Mouse (Mus musculus): ENCODE results near the gene Nrn1. TPM values are rescaled to one million over a fixed set of nuclear protein-coding genes. Genes with fewer than 3 reads are reported as not detected.

Gene Nrn1
- total RNA-seq, 2 experiments from 2014 or later: 2.9 to 3.4 TPM

GRCm38 (mm10) chr13:36726551-36726950 is 8.4 kb downstream of the Nrn1 start:
- no peak for DNase-seq (ENCODE audit: low spot score)
- intact Hi-C loops (cut with DNase I): loop anchor here (10.0 kb wide), 1 partner anchor 442 kb away; no protein-coding TSS in a partner anchor

GRCm38 (mm10) chr13:36725881-36726280 is 9.1 kb downstream of the Nrn1 start:
- no peak for DNase-seq (ENCODE audit: low spot score)
- intact Hi-C loops (cut with DNase I): loop anchor here (10.0 kb wide), 1 partner anchor 441 kb away; no protein-coding TSS in a partner anchor

DNA sequence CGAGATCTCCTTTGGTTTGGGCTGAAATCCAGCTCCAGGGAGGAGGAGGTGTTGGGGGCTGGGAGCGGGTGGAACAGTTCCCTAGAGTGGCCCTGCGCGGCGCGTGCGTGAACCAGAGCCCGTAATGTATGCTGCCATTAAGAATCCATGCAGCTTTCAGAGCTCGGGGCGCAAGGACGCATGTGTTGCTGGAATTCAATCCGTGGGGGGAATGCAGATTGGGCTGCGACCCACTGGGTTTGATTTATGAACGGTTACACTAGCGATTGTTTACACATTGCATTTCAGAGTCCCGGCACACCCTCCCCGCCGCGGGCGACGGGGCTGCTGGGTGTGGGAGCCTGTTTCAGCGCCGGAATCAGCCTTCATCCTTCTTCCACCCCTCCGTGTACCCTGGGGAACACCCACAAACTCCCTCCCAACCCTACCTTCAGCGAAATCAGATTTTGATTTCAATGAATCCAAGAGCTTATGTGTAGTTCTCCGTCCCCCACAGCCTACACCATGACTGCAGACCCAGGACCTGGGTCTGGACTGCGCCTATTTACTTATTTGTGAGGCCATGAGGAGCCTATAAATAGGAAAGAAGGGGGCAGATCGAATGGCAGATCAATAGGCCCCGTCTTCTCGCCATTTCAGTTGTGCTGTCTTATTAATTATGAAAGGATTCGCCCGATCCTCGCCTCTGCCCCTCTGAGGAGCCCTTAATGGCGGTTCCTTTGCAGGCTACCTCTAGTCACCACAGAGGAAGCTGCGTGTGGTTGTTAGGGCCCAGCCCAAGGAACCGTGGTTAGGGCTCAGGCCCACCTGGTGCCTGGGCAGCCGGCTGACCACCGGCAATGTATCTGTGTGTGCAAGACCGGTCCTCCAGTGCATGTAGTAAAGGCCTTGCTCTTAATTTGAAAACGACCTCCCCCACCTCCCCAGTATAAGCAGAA is 10.1 kb downstream of the Nrn1 start:
- no peak for DNase-seq (ENCODE audit: low spot score)
- intact Hi-C loops (cut with DNase I): loop anchor here (10.0 kb wide), 1 partner anchor 440 kb away; no protein-coding TSS in a partner anchor

DNA sequence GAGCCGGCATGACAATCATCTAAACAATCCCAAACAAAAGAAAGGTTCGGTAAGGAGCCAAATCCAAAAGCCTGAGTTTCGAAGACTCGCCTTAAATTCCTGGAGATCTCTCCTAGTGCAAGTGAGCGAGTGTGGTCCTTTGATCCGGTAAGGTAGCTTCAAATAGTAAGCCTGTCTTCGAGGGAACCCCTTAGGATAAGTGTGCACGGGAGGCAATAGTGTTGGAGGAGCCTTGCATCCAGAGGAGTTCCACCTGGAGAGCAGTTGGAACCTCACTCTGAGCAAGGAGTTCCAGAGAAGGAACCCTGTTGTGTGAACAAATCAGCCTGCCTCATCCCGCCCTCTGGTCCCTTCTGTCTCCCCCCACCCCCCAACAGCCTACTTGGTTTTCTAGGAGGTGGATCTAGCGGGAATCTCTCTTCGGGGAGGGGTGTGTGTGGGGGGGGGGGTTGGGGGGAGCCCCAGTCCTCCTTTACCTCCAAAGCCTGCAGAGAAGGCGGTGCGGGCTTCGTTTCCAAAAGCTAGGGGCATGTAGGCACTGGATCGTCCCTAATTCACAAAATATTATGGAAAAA is 11.1 kb downstream of the Nrn1 start:
- no peak for DNase-seq (ENCODE audit: low spot score)
- intact Hi-C loops (cut with DNase I): loop anchor here (10.0 kb wide), 1 partner anchor 439 kb away; no protein-coding TSS in a partner anchor

GRCm38 (mm10) chr13:36722309-36722708 is 12.6 kb downstream of the Nrn1 start:
- no peak for DNase-seq (ENCODE audit: low spot score)
- intact Hi-C loops (cut with DNase I): loop anchor here (10.0 kb wide), 1 partner anchor 438 kb away; no protein-coding TSS in a partner anchor

- intact Hi-C loops (cut with DNase I): loop anchor here (10.0 kb wide), 1 partner anchor 436 kb away; no protein-coding TSS in a partner anchor
- DNase-seq (ENCODE audit: low spot score): no peak
These were observed 14.5 kb downstream of the Nrn1 start for GRCm38 (mm10) chr13:36720297-36721017.

- DNase-seq (ENCODE audit: low spot score): no peak
These were observed 17.6 kb downstream of the Nrn1 start for GRCm38 (mm10) chr13:36717376-36717775.

DNA sequence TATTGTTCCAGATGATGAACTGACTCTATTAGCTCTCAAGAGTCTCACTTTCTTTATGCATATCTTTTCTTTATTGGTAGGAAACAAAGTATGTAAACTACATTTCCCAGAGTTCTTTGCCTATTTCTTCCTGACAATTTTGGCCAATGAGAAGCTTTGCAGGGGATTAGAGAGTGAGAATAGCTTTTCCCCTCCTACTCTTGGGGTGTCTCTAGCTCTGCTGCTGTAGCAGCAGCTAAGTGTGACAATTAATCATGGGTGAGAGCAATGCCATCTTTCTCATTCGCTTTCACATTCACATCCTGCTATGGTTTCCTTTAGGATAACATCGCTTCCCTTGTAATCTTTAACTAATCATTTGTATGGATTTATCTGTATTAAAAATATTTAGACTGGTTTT is 18.2 kb downstream of the Nrn1 start:
- intact Hi-C loops (cut with DNase I): no loop called here
- DNase-seq (ENCODE audit: low spot score): no peak

More at GRCm38 (mm10) chr13:36717376-36717775, 17.6 kb downstream of the Nrn1 start:
- intact Hi-C loops (cut with DNase I): no loop called here

DNA sequence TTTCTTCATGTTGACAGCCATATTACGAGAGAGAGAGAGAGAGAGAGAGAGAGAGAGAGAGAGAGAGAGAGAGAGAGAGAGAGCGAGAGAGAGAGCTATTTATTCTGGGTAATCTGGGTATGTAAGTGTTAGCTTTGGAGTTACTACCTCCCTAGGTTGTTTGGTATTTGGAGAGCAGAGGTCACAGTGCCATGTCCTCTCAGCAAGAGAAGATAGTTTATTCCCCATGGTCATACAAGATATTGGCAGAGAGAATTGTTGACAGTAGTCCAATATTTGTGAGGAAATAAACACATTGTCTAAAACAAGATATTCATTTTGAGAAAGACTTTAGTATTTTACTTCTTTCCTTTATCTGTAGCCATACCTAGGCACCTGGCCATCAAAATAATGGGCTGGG is 20.8 kb downstream of the Nrn1 start:
- intact Hi-C loops (cut with DNase I): no loop called here
- no peak for DNase-seq (ENCODE audit: low spot score)

- intact Hi-C loops (cut with DNase I): no loop called here
- DNase-seq (ENCODE audit: low spot score): no peak
These were observed 27.7 kb downstream of the Nrn1 start for GRCm38 (mm10) chr13:36707088-36707690.

DNA sequence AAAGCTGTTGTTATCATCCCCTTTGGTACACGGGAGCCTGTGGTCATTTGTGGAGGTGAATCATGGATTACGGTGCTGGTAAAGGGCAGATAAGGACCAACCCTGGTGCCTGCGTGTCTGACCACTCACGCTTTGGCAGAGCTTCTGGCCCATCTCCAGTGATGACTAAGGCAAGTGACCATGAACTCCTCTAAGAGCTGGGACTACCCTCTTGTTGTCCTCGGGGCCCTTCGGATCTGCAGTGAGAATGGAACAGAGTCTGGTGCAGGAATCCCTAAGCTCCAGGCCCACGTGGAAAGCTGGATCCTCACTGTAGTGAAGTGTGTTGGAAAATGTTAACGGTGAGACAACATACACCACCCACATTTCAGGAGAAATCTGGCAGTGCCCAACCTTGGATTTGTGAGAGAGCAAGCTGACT is 38.6 kb downstream of the Nrn1 start:
- DNase-seq (ENCODE audit: low spot score): peak; percentile 18
- intact Hi-C loops (cut with DNase I): no loop called here

GRCm38 (mm10) chr13:36695516-36696201 is 39.3 kb downstream of the Nrn1 start:
- peak; percentile 26 for DNase-seq (ENCODE audit: low spot score)
- intact Hi-C loops (cut with DNase I): no loop called here

DNA sequence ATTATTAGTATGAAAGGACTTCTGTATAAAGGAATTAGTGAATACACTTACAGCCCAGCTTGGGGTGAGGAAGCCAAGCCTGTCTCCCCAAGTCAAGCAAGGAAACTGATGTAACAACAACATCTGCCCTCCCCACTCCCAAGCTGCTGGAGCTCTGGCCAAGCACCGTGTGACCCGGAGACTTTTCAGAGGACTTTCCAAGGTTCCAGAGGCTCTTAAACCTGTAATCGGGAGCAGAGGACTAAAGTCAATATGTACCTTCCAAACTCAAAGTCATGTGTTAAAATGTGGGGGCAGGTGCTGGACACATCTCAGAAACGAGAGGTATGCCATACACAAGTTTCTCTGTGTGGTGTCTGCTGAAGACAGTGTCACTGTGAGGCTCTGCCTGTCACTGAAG is 51.4 kb downstream of the Nrn1 start:
- no peak for DNase-seq (ENCODE audit: low spot score)
- intact Hi-C loops (cut with DNase I): no loop called here

GRCm38 (mm10) chr13:36680690-36681355 is 54.1 kb downstream of the Nrn1 start:
- no peak for DNase-seq (ENCODE audit: low spot score)
- intact Hi-C loops (cut with DNase I): no loop called here

DNA sequence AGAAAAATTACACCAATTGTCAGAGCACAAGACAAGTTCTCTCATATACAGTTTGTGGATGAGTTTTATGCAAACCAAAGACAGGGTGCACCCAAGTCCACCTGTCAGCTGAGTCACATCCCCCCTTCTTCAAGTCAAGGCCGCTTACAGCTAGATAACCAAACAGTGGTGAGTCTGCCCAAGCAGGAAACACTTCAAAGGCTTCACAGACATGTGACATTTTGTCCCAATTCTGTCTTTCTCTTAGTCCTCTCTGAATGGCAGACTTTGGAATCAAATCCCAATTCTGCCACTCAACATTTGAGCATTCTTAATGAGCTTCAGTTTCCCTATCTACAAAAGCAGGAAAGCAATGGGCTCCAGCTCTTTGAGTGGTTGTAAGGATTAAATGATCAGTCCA is 55.6 kb downstream of the Nrn1 start:
- no peak for DNase-seq (ENCODE audit: low spot score)
- intact Hi-C loops (cut with DNase I): no loop called here

Measured in heart, postnatal 25 days (tissue).